Mouse (Mus musculus): Measurements from ENCODE around the gene Ccr3. TPM values are rescaled to one million over a fixed set of nuclear protein-coding genes. Genes with fewer than 3 reads are reported as not detected.
A peak's percentile ranks its signal among the peaks of the same experiment; 100 is the strongest.
"Not testable (repeated sequence)": the region's sequence is repeated elsewhere in the genome, so short reads cannot be mapped to it uniquely, and the experiment has no call there.

Ccr3 gene
- polyA plus RNA-seq, 1 experiment from 2014 or later = 0.18 TPM

- Histone ChIP-seq H3K4me3 (replicated peaks; ENCODE audit: low read length) (no peak overlapping the region), H3K9ac (ENCODE audit: low read length) (no peak overlapping the region), H3K27me3 (ENCODE audit: control insufficient read depth, insufficient read depth, low read length) (no peaks in the 10 kb centered on the region), H3K27ac (ENCODE audit: low read length) (no peak overlapping the region), H3K36me3 (ENCODE audit: control insufficient read depth, insufficient read depth, low read length) (no peaks in the 10 kb centered on the region), H3K4me1 (ENCODE audit: control insufficient read depth, insufficient read depth, low read length) (no peaks in the 10 kb centered on the region), H3K4me2 (ENCODE audit: low read depth, low read length) (no peak overlapping the region), H3K9me3 (replicated peaks; ENCODE audit: control insufficient read depth, low read length) (no peaks in the 10 kb centered on the region; the same call in 1 of the 2 replicates)
- WGBS = 48% methylated on average over 1 of the region's 1 CpGs
- no peak for ATAC-seq (ENCODE audit: insufficient read depth, low FRiP score)
These were observed 11.6 kb downstream of the Ccr3 start for GRCm38 (mm10) chr9:124033345-124033744.

- no peak overlapping the region for H3K4me3 ChIP-seq (replicated peaks; ENCODE audit: low read length)
- H3K9me3 ChIP-seq (replicated peaks; ENCODE audit: control insufficient read depth, low read length) = no peaks in the 10 kb centered on the region; the same call in 1 of the 2 replicates
- H3K27me3 ChIP-seq (ENCODE audit: control insufficient read depth, insufficient read depth, low read length) = no peaks in the 10 kb centered on the region
- no peaks in the 10 kb centered on the region for H3K4me1 ChIP-seq (ENCODE audit: control insufficient read depth, insufficient read depth, low read length)
- peak; percentile 60; the same call in 1 of the 2 replicates for ATAC-seq (ENCODE audit: insufficient read depth, low FRiP score)
- H3K36me3 ChIP-seq (ENCODE audit: control insufficient read depth, insufficient read depth, low read length) = no peaks in the 10 kb centered on the region
- H3K4me2 ChIP-seq (ENCODE audit: low read depth, low read length) = no peak overlapping the region
- H3K27ac ChIP-seq (ENCODE audit: low read length) = no peak overlapping the region
- WGBS = 25% methylated on average over 4 of the region's 4 CpGs
- H3K9ac ChIP-seq (ENCODE audit: low read length) = no peak overlapping the region
These were observed 15.9 kb downstream of the Ccr3 start for GRCm38 (mm10) chr9:124037707-124038106.

- no peak overlapping the region for H3K9ac ChIP-seq (ENCODE audit: low read length)
- WGBS = 41% methylated on average over 2 of the region's 2 CpGs
- H3K4me1 ChIP-seq (ENCODE audit: control insufficient read depth, insufficient read depth, low read length) = no peaks in the 10 kb centered on the region
- H3K27me3 ChIP-seq (ENCODE audit: control insufficient read depth, insufficient read depth, low read length) = no peaks in the 10 kb centered on the region
- no peak overlapping the region for H3K4me2 ChIP-seq (ENCODE audit: low read depth, low read length)
- no peaks in the 10 kb centered on the region; the same call in 1 of the 2 replicates for H3K9me3 ChIP-seq (replicated peaks; ENCODE audit: control insufficient read depth, low read length)
- H3K4me3 ChIP-seq (replicated peaks; ENCODE audit: low read length) = no peak overlapping the region
- no peak for ATAC-seq (ENCODE audit: insufficient read depth, low FRiP score)
- no peak overlapping the region for H3K27ac ChIP-seq (ENCODE audit: low read length)
- H3K36me3 ChIP-seq (ENCODE audit: control insufficient read depth, insufficient read depth, low read length) = no peaks in the 10 kb centered on the region
These were observed 16.4 kb downstream of the Ccr3 start for GRCm38 (mm10) chr9:124038158-124038582.

DNA sequence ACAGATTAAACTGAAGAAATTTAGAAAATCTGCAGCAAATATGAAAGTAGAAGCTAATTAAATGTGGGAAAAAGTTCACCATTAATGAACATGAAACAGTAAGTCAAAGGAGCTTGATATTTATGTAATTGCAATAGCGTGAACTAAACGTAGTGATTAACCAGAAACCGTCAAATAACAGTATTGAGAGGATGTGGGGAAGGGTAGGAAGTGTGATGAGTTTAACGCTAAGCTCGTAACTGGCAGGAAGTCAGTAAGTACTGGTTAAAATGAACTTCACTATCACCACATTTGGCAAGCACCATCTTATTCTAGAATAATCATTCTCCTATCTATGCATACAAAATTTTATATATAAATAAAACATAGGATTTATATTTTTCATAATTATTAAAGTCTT, 17.2 kb downstream of the Ccr3 start:
- ATAC-seq (ENCODE audit: insufficient read depth, low FRiP score) = no peak
- no peaks in the 10 kb centered on the region for H3K4me1 ChIP-seq (ENCODE audit: control insufficient read depth, insufficient read depth, low read length)
- H3K36me3 ChIP-seq (ENCODE audit: control insufficient read depth, insufficient read depth, low read length) = no peaks in the 10 kb centered on the region
- H3K27me3 ChIP-seq (ENCODE audit: control insufficient read depth, insufficient read depth, low read length) = no peaks in the 10 kb centered on the region
- H3K4me2 ChIP-seq (ENCODE audit: low read depth, low read length) = no peak overlapping the region
- H3K9me3 ChIP-seq (replicated peaks; ENCODE audit: control insufficient read depth, low read length) = no peaks in the 10 kb centered on the region; the same call in 1 of the 2 replicates
- no peak overlapping the region for H3K4me3 ChIP-seq (replicated peaks; ENCODE audit: low read length)
- no peak overlapping the region for H3K9ac ChIP-seq (ENCODE audit: low read length)
- 76% methylated on average over 5 of the region's 5 CpGs for WGBS
- H3K27ac ChIP-seq (ENCODE audit: low read length) = no peak overlapping the region

DNA sequence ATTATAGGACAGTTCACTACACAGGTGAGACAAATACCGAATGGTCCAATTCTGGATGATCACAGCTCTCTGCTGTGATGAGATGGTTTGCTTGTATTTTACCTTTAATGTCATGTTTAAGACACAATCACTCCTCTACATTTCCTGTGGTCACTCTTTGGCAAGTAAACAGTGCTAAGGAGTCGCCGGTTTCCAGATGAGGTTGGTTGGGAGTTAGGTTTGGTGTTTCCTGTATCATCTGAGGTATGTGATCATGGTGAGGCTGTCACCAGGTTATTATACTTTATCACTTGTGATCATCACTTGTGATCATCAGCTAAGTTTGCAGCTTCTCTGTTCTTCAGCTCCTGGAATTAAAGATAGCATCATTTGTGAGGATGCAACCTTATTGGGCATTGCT, 19.2 kb downstream of the Ccr3 start:
- Histone ChIP-seq H3K36me3 (ENCODE audit: control insufficient read depth, insufficient read depth, low read length) (no peaks in the 10 kb centered on the region), H3K27me3 (ENCODE audit: control insufficient read depth, insufficient read depth, low read length) (no peaks in the 10 kb centered on the region), H3K4me1 (ENCODE audit: control insufficient read depth, insufficient read depth, low read length) (no peaks in the 10 kb centered on the region), H3K4me2 (ENCODE audit: low read depth, low read length) (no peak overlapping the region), H3K27ac (ENCODE audit: low read length) (no peak overlapping the region), H3K4me3 (replicated peaks; ENCODE audit: low read length) (no peak overlapping the region), H3K9ac (ENCODE audit: low read length) (no peak overlapping the region), H3K9me3 (replicated peaks; ENCODE audit: control insufficient read depth, low read length) (no peaks in the 10 kb centered on the region)
- 74% methylated on average over 3 of the region's 3 CpGs for WGBS
- ATAC-seq (ENCODE audit: insufficient read depth, low FRiP score) = no peak

- Histone ChIP-seq H3K27me3 (ENCODE audit: control insufficient read depth, insufficient read depth, low read length) (no peaks in the 10 kb centered on the region), H3K27ac (ENCODE audit: low read length) (no peak overlapping the region), H3K9me3 (replicated peaks; ENCODE audit: control insufficient read depth, low read length) (no peaks in the 10 kb centered on the region), H3K4me1 (ENCODE audit: control insufficient read depth, insufficient read depth, low read length) (no peaks in the 10 kb centered on the region), H3K36me3 (ENCODE audit: control insufficient read depth, insufficient read depth, low read length) (no peaks in the 10 kb centered on the region), H3K4me2 (ENCODE audit: low read depth, low read length) (no peak overlapping the region), H3K4me3 (replicated peaks; ENCODE audit: low read length) (no peak overlapping the region), H3K9ac (ENCODE audit: low read length) (no peak overlapping the region)
- ATAC-seq (ENCODE audit: insufficient read depth, low FRiP score) = no peak
- 46% methylated on average over 2 of the region's 2 CpGs for WGBS
These were observed 31.8 kb downstream of the Ccr3 start for GRCm38 (mm10) chr9:124053532-124053931.

DNA sequence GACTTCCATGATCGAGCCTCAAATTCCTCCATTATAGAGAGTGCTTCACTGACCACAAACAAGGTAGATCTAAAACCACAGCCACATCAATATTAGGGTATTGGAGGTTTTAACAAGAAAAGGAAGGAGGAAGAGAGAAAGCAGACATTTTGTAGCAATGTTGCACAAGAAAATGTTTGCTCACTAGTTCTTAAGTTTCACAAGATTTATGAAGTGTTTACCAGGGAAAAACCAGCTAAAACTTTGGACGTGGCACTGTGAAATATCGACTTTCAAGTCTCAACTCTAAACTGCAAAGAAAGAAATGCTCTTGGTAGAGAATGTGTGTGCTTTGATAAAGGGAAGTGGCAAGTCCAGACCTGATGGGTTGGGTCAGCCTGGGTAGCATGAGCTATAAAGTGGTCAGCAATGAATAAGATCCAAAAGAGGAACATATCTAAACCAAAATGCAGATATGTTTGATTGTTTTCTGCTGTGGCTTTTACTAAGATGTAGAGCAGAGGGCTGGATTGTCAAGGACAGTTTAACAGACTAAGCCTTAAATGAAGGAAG, 34.5 kb downstream of the Ccr3 start:
- Histone ChIP-seq H3K9ac (ENCODE audit: low read length) (no peak overlapping the region), H3K36me3 (ENCODE audit: control insufficient read depth, insufficient read depth, low read length) (no peaks in the 10 kb centered on the region), H3K27me3 (ENCODE audit: control insufficient read depth, insufficient read depth, low read length) (no peaks in the 10 kb centered on the region), H3K9me3 (replicated peaks; ENCODE audit: control insufficient read depth, low read length) (no peaks in the 10 kb centered on the region), H3K4me1 (ENCODE audit: control insufficient read depth, insufficient read depth, low read length) (no peaks in the 10 kb centered on the region), H3K4me2 (ENCODE audit: low read depth, low read length) (no peak overlapping the region), H3K4me3 (replicated peaks; ENCODE audit: low read length) (no peak overlapping the region), H3K27ac (ENCODE audit: low read length) (0 out of 2 replicates have a peak overlapping the region, but pooled peaks have one; percentile 6)
- no peak for ATAC-seq (ENCODE audit: insufficient read depth, low FRiP score)
- 50% methylated on average over 3 of the region's 3 CpGs for WGBS

DNA sequence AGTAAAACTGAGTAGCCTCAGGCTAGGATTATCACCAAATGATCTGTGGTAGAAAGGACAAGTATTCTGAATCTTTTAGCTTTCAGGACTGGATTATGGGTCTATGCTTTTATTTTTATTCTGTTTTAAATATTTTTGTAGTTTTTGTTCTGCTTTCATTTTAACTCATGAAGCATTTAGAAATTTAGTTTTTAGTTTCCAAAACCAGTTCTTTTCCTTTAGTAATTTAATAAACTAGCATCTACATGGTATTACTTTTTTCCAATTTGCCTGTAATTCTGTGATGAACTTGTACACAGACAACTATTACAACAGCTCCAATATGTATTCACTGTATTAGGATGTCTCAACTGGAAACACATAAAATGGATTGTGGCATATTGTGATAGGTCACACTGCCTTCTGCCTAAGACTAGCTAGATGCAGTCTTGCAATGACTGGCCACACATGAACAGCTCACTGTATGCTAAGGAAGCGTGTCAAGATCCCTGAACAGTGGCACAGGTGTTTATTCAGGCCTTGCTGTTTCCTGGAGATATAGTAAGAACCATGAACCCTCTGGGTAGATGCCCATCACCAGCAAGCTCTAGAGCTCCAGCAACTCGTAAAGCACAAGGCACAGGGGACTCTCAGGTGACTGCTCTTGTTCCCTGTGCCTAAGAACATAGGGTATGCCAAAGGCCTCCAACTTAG, 38.0 kb downstream of the Ccr3 start:
- Histone ChIP-seq H3K9ac (ENCODE audit: low read length) (no peak overlapping the region), H3K27ac (ENCODE audit: low read length) (no peak overlapping the region), H3K36me3 (ENCODE audit: control insufficient read depth, insufficient read depth, low read length) (no peaks in the 10 kb centered on the region), H3K27me3 (ENCODE audit: control insufficient read depth, insufficient read depth, low read length) (no peaks in the 10 kb centered on the region), H3K4me3 (replicated peaks; ENCODE audit: low read length) (no peak overlapping the region), H3K9me3 (replicated peaks; ENCODE audit: control insufficient read depth, low read length) (no peaks in the 10 kb centered on the region), H3K4me2 (ENCODE audit: low read depth, low read length) (no peak overlapping the region), H3K4me1 (ENCODE audit: control insufficient read depth, insufficient read depth, low read length) (no peaks in the 10 kb centered on the region)
- WGBS = 63% methylated on average over 2 of the region's 2 CpGs
- no peak for ATAC-seq (ENCODE audit: insufficient read depth, low FRiP score)

DNA sequence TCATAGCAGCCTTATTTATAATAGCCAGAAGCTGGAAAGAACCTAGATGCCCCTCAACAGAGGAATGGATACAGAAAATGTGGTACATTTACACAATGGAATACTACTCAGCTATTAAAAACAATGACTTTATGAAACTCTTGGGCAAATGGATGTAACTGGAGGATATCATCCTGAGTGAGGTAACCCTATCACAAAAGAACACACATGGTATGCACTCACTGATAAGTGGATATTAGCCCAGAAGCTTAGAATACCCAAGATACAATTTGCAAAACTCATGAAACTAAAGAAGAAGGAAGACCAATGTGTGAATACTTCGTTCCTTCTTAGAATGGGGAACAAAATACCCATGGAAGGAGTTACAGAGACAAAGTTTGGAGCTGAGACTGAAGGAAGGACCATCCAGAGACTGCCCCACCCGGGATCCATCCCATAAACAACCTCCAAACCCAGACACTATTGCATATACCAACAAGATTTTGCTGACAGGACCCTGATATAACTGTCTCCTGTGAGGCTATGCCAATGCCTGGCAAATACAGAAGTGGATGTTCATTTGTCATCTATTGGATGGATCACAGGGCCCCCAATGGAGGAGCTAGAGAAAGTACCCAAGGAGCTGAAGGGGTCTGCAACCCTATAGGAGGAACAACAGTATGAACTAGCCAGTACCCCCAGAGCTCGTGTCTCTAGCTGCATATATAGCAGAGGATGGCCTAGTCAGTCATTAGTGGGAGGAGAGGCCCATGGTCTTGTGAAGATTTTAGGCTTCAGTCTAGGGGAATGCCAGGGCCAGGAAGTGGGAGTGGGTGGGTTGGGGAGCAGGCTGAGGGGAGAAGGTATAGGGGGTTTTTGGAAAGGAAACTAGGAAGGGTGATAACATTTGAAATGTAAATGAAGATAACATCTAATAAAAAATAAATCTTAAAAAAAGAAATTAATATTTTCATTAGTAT, 40.0 kb downstream of the Ccr3 start:
- 56% methylated on average over 3 of the region's 3 CpGs for WGBS
- not testable (repeated sequence) for H3K27ac ChIP-seq (ENCODE audit: low read length); ATAC-seq (ENCODE audit: insufficient read depth, low FRiP score)

More for the DNA sequence above, 40.0 kb downstream of the Ccr3 start:
- H3K9ac ChIP-seq (ENCODE audit: low read length); H3K27me3 ChIP-seq (ENCODE audit: control insufficient read depth, insufficient read depth, low read length); H3K9me3 ChIP-seq (replicated peaks; ENCODE audit: control insufficient read depth, low read length); H3K4me2 ChIP-seq (ENCODE audit: low read depth, low read length); H3K4me3 ChIP-seq (replicated peaks; ENCODE audit: low read length); H3K36me3 ChIP-seq (ENCODE audit: control insufficient read depth, insufficient read depth, low read length); H3K4me1 ChIP-seq (ENCODE audit: control insufficient read depth, insufficient read depth, low read length): not testable (repeated sequence)
